In genomic region chr6:86874711-86875375, GRCm38 (mm10) we compare ENCODE assay signal across 11 mouse cellular contexts. TPM values are rescaled to one million over a fixed set of nuclear protein-coding genes. Genes with fewer than 3 reads are reported as not detected.
A peak's percentile ranks its signal among the peaks of the same experiment; 100 is the strongest.
DNase-seq lines count a peak whose midpoint lies in the region; ATAC-seq and TF ChIP-seq lines count a peak whose summit lies in the region.
"Had no signal": no experiment of that assay in that cellular context is flagged by ENCODE, and none has a peak within 500 bp of the region (broad histone marks: within the 10 kb centered on the region; RNA-seq: fewer than 3 reads in every experiment).

No protein-coding gene starts in this region.

- ATAC-seq in intestine, postnatal 0 days: no peak
- ATAC-seq in intestine, embryonic 15.5 days: no peak

- 83% methylated on average over 6 of the region's 6 CpGs for WGBS in intestine, postnatal 0 days
- WGBS in intestine, embryonic 15.5 days: 78% methylated on average over 6 of the region's 6 CpGs

- 0 out of 2 replicates have a peak, but pooled peaks have one; percentile 3 for TF ChIP-seq CTCF in intestine, postnatal 0 days (IDR thresholded peaks at IDR 0.05; ENCODE audit: low read depth)

- no peaks in the 10 kb centered on the region for H3K36me3 ChIP-seq in intestine, postnatal 0 days (ENCODE audit: control insufficient read depth, insufficient read depth)
- H3K36me3 ChIP-seq in intestine, embryonic 15.5 days: no peaks in the 10 kb centered on the region; the same call in 1 of the 2 replicates

- no peak overlapping the region for H3K4me2 ChIP-seq in intestine, postnatal 0 days (replicated peaks; ENCODE audit: low read depth)
- H3K4me2 ChIP-seq in intestine, embryonic 15.5 days (replicated peaks): no peak overlapping the region
- H3K4me2 ChIP-seq: embryonic facial prominence, embryonic 12.5 days; hindbrain, embryonic 13.5 days; midbrain, embryonic 11.5 days had no signal

- H3K9me3 ChIP-seq in intestine, postnatal 0 days (ENCODE audit: control insufficient read depth): no peaks in the 10 kb centered on the region
- H3K9me3 ChIP-seq in intestine, embryonic 15.5 days: no peaks in the 10 kb centered on the region
- H3K9me3 ChIP-seq: embryonic facial prominence, embryonic 12.5 days; hindbrain, embryonic 13.5 days had no signal

- H3K27ac ChIP-seq in intestine, postnatal 0 days (ENCODE audit: low read depth, low read length): no peak overlapping the region; the same call in 1 of the 2 replicates
- H3K27ac ChIP-seq in intestine, embryonic 15.5 days: no peak overlapping the region
- H3K27ac ChIP-seq: embryonic facial prominence, embryonic 12.5 days; hindbrain, embryonic 13.5 days had no signal

- 0 out of 2 replicates have a peak, but pooled peaks cover 2% of the 10 kb centered on the region for H3K4me1 ChIP-seq in intestine, postnatal 0 days (replicated peaks; ENCODE audit: control insufficient read depth, insufficient read depth, low read length)
- H3K4me1 ChIP-seq in intestine, embryonic 15.5 days (replicated peaks): no peaks in the 10 kb centered on the region
- H3K4me1 ChIP-seq: embryonic facial prominence, embryonic 12.5 days had no signal

- no peaks in the 10 kb centered on the region for H3K27me3 ChIP-seq in intestine, postnatal 0 days (replicated peaks; ENCODE audit: control insufficient read depth, insufficient read depth, low read length)
- H3K27me3 ChIP-seq in intestine, embryonic 15.5 days (replicated peaks): no peaks in the 10 kb centered on the region
- H3K27me3 ChIP-seq: embryonic facial prominence, embryonic 12.5 days; hindbrain, embryonic 13.5 days had no signal

- H3K9ac ChIP-seq in intestine, postnatal 0 days (ENCODE audit: low read depth, low read length): no peak overlapping the region
- no peak overlapping the region for H3K9ac ChIP-seq in intestine, embryonic 15.5 days
- H3K9ac ChIP-seq: embryonic facial prominence, embryonic 12.5 days; hindbrain, embryonic 13.5 days had no signal

- H3K4me3 ChIP-seq in intestine, postnatal 0 days (ENCODE audit: low read depth, low read length): no peak overlapping the region
- H3K4me3 ChIP-seq in intestine, embryonic 15.5 days (replicated peaks): no peak overlapping the region
- H3K4me3 ChIP-seq: embryonic facial prominence, embryonic 12.5 days; hindbrain, embryonic 13.5 days had no signal

- DNase-seq in ovary, postnatal 36 days (ENCODE audit: low spot score): peak; percentile 49
- DNase-seq in ovary, adult 18-20 months (ENCODE audit: low spot score): no peak
- DNase-seq in adrenal gland, postnatal 25 days: peak; percentile 58
- DNase-seq in lung, postnatal 10 days: peak; percentile 56
- DNase-seq in B cell, adult 2 months: no peak
- DNase-seq in testis, postnatal 14 days (ENCODE audit: low spot score): no peak

RNA-seq across cellular contexts. Expression of gene Aak1, which starts 25.5 kb away (rescaled TPM):
- 5.7 and 7.2 TPM in 2 replicates for polyA plus RNA-seq in intestine, postnatal 0 days (2015; fragmentation: Nextera tagmentation; extraction: Ambion mirVana)
- 13.7 and 14.8 TPM in 2 replicates for polyA plus RNA-seq in intestine, embryonic 15.5 days (2015; fragmentation: Nextera tagmentation; extraction: Ambion mirVana)
- total RNA-seq in adrenal gland, postnatal 25 days (2021): 93.8 and 99.7 TPM in 2 replicates

Comparison
In these comparisons a context has a peak if more than half of its experiments do, and no peak if none do; other contexts are left out.
1. DNase-seq: peak in ovary, postnatal 36 days (single experiment), adrenal gland, postnatal 25 days (single experiment) and lung, postnatal 10 days (single experiment); none in ovary, adult 18-20 months (single experiment), B cell, adult 2 months (0 of 2) and testis, postnatal 14 days (single experiment).